Mouse (Mus musculus): ENCODE measurements at regions not wholly inside any gene's neighbourhood (a gene's known extent, or its start where the extent isn't known, plus 50 kb on each side); places are given as distances from the start of the nearest gene placed in this dataset.

GRCm38 (mm10) chr3:21813401-21813800, 263.1 kb upstream of the Tbl1xr1 start:
- TF ChIP-seq CTCF (conservative IDR thresholded peaks at IDR 0.05; ENCODE audit: low read length) (no peak), POU5F1 (IDR thresholded peaks at IDR 0.05; ENCODE audit: borderline replicate concordance, low read length) (no peak)

Data from E14TG2a.4 (cell line).